Mouse (Mus musculus) left cerebral cortex, postnatal 14 days (tissue): ENCODE results near the gene Rbm34. TPM values are rescaled to one million over a fixed set of nuclear protein-coding genes. Genes with fewer than 3 reads are reported as not detected.
"Not testable (repeated sequence)": the region's sequence is repeated elsewhere in the genome, so short reads cannot be mapped to it uniquely, and the experiment has no call there.

Experiments
- DNase-seq, 2 experiments: peaks; one replicate each; pipeline ENCODE4 v3.0.0; 2021 to 2022; ENCODE audit warnings: low spot score in 2 of 2, mixed read lengths in 1 of 2
- intact Hi-C: fragments of 180-260 bp; cut with DNase I; formaldehyde crosslinking; loops from one replicate; pipeline ENCODE4 v1.15.1; 2025
- long read RNA-seq, 2 experiments: library from polyadenylated mRNA; stranded (forward); transcript quantifications; one replicate each; pipeline ENCODE4 v2.0.0; 2021
- total RNA-seq, 2 experiments: library from RNA; stranded (reverse); gene quantifications; 2 replicates each; pipeline ENCODE4 v1.2.3; 2021

The Rbm34 gene
- total RNA-seq: 10 to 100 TPM; 12.8 to 14.1 TPM
- long read RNA-seq, experiment 1, transcript Rbm34-203 (10 exons, 1,509 nt): minor isoform, 5 of 19 reads
- long read RNA-seq, experiment 1, transcript Rbm34-201 (11 exons, 3,424 nt): major isoform, 9 of 19 reads
- long read RNA-seq, experiment 1, partial matches to known transcripts: 0 of 19 reads
- long read RNA-seq, experiment 1, other reads (novel, unspliced or antisense): 5 of 19 reads
- long read RNA-seq, experiment 2, transcript Rbm34-203 (10 exons, 1,509 nt): minor isoform, 5 of 17 reads
- long read RNA-seq, experiment 2, transcript Rbm34-201 (11 exons, 3,424 nt): major isoform, 8 of 17 reads
- long read RNA-seq, experiment 2, partial matches to known transcripts: 2 of 17 reads
- long read RNA-seq, experiment 2, other reads (novel, unspliced or antisense): 2 of 17 reads

GRCm38 (mm10) chr8:126970579-126971313 is at the start of gene Rbm34:
Rbm34 (minus strand) TSS chr8:126971071.
- intact Hi-C loops: loop anchor here (5.0 kb wide), 1 partner anchor 488 kb away; no protein-coding TSS in a partner anchor
- peak; percentile 94 to 95 for DNase-seq

DNA sequence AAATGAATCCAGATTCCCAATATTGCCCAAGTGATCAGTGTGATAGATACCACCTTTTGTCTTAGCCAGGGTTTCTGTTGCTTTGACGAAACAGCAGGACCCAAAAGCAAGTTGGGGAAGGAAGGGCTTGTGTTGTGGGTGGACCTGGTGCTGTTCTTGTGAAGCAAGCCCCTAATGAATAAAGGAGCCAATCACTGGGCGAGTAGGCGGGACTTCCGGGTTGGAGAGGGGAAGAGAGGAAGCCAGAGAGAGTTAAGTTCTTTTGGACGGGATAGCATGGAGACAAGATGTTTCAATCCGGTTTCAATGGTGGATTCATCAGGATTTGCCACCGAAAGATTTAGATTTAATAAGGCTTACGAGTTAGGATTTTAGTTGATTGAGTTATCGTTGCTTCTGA is 40.8 kb upstream of the Rbm34 start:
- no peak for DNase-seq
- intact Hi-C loops: no loop called here

- DNase-seq: no peak
- intact Hi-C loops: no loop called here
These were observed 23.6 kb upstream of the Rbm34 start for GRCm38 (mm10) chr8:126994506-126994905.

DNA sequence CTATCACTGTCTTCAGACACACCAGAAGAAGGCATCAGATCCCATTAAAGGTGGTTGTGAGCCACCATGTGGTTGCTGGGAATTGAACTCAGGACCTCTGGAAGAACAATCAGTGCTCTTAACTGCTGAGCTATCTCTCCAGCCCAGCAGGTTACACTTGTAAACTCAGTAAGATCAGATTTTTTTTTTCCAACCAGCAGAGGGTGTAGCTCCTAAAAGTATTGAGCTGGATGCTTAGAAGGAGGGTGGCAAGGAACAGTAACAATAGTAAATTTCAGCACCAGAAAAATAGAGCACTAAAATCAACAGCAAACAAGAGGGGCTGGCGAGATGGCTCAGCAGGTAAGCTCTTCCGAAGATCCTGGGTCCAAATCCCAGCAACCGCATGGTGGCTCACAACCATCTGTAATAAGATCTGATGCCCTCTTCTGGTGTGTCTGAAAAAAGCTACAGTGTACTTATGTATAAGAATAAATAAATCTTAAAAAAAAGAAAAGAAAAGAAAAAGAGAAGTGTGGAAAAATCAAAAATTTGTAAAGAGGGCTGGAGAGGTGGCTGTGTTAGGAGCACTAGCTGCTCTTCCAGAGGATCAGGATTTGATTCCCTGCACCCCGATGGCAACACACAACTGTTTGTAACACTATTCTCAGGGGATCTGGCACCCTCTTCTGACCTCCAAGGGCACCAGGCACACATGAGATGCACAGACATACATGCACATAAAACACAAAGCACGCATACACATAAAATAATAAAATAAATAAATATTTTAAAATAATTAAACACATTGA is 18.7 kb upstream of the Rbm34 start:
- intact Hi-C loops: no loop called here
- DNase-seq: no peak

DNA sequence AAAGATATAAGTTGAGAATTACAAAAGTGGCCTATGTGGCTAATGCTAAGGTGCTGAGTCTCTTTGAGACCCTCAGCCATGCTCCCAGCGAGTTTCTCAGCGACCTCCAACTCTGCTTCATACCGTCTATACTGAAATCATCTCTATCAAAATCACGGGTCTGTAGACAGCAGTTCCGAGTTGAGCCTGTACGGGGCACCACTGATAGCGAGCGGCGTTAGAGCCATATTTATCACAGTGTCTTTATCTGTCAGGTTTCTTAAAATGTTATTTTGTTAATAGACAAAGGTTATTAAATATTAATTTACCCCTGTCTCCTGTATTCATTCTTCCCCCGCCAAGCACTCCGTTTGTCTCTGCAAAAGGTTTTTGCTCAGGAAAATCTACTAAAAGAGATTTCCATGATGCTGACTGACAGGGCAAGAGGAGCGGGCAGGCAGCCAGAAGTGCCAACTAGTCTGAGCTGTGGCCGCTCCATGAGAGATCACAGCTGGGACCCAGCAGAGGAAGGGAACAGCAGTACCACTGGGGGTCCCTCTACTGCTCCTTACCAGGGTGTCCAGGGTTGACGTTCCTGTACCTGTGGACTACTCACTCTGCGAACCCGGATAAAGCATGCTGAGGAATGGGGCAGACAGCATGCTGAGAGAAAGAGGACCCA is 17.6 kb upstream of the Rbm34 start:
- intact Hi-C loops: no loop called here
- DNase-seq: no peak

DNA sequence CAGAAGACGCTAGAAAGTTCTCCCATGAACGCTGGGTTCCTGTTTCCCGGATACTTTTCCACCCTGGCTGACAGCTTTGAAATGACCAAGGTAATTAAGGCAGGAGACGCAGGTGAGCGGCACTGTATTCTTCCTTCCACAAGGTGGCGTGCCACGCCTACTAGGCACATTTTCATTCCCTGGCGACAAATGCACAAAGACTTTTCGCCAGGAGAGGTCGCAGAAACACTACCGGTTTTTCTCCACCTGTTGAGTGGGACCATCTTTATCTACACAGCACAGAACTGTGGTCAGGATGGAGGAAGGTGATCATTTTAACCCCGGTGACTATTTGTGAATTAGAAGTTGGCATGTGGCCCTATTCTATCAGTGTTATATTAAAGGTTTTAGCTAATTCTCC is 15.6 kb upstream of the Rbm34 start:
- intact Hi-C loops: loop anchor here (2.0 kb wide), 2 partner anchors 152 to 192 kb away; no protein-coding TSS in a partner anchor
- DNase-seq: peak; percentile 85

DNA sequence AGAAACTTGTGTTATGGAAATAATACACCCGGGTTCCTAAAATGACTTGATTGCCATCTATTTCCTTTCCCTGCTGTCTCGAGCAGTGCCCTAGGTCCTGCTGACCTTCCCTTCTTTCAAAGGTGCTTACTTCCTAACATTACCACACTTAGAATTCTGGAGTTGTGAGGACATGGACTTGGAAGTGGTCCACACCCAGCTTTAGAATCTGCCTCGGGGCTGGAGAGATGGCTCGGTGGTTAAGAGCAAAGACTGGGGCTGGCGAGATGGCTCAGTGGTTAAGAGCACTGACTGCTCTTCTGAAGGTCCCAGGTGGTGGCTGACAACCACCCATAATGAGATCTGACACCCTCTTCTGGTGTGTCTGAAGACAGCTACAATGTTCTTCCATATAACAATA is 9.2 kb upstream of the Rbm34 start:
- no peak for DNase-seq
- intact Hi-C loops: no loop called here

DNA sequence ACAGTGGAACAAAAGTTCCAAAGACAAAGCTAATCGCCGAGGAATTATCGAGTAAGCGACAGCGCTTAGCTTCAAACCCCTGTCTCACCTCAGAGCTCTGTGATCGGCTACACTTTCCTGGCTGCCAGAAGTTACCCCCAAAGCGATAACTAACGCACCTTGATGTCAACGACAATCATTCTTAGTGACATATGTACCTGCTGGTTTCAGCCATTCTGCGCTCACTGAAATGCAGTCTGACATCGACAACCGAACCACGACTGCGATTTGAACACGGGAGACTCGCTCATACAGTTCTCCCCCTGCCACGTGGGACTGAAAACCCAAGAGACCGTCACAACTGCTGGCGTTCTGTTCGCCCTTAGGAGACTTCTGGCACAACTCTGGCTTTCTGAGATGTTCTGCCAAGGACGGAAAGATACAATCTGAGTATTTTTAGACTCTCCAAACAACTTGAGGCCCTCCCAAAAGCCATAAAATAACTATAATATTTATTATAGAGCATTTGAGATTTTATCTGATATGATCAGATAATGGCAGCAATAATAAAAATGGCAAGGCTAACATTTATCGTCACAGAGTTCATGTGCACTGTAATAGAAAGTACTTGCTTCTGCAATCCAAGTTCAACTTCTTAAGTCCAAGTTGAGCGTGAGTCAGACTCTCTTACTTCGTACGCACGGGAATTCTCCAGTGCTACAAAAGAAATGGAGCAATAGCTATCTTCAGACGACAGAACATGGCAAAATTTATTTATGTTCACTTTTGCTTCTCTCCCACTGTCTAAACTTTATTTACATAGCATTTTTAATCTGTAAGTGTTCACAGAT is 8.4 kb upstream of the Rbm34 start:
- intact Hi-C loops: no loop called here
- DNase-seq: no peak

DNA sequence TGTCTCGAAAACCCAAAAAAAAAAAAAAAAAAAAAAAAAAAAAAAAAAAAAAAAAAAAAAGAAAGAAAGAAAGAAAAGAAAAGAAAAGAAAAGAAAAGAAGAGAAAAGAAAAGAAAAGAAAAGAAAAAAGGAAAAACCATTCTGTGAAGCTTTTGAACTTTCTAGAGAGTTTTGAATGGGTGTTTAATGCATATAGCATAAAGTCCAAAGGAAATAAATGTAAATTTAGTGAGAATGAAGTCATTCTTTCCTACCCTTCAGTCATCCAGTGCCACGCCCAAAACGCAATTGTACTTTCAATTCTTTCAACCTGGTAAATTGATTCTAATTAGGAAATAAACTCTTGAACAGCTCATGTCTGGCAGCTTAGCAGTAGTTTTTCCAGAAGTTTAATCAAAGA is 7.7 kb upstream of the Rbm34 start:
- intact Hi-C loops, DNase-seq: not testable (repeated sequence)

- no peak for DNase-seq
- intact Hi-C loops: no loop called here
These were observed 7.2 kb upstream of the Rbm34 start for GRCm38 (mm10) chr8:126978028-126978427.

DNA sequence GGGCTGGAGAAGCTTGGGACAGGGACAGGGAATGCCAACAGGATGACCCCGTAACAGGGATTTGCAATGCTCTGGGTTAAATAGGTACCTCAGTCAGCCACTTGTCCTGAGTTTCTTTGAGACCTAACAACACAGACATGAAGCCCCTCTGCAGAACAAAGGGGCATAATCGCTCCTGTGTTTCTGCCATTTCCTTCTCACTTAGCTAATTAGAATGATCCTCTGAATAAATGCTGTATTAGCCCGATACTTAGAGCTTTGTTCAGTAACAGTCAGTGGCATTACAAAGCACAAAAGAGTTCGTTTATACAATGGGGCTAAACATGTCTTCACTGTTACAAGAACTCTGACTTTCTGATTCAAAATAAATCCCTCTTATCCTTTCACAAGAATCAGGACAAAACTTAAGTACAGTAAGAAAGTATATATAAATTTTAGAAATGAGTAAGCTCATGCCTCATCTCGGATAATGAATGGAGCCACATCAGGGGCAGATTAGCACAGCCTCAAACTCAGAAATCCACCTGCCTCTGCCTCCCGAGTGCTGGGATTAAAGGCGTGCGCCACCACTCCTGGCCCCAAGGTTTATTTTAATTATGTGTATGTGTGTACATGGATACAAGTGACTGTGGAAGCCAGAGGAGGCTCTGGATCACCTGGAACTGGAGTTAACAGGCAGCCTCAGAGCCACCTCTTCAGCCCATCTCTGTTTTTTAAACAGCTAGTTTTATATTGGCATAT is 5.9 kb upstream of the Rbm34 start:
- DNase-seq: no peak
- intact Hi-C loops: no loop called here

DNA sequence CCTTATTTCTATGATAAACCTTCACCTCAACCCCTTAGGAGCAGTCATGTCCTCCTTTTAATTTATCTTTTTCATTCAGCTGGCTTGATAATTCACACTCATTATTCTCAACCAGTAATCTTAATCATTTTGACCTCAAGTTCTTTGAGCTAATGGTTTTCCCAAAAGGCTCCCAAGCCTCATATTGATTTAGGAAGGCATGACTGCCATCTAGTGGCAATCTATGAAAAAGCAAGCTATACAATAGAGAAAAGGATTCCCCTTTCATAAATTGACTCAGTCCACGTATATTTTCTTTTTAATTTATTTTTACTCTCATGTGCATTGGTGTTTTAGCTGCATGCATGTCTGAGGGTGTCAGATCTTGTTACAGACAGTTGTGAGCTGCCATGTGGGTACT is 4.8 kb upstream of the Rbm34 start:
- intact Hi-C loops: no loop called here
- peak; percentile 33 to 45 for DNase-seq

DNA sequence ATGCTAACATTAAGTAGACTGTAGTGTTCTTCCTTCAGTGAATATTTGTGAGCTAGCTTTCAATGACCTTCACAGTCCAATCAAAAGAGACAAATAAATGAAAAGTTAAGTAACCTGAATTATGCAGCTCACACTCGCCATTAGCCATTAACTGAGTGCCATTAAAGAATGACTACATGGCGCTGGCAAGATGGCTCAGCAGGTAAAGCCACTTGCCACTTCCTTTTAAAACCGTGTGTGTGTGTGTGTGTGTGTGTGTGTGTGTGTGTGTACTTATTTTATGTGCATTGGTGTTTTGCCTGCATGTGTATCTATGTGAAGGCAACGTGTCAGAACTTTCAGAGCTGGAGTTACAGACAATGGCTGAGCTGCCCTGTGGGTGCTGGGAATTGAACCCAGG is 3.6 kb upstream of the Rbm34 start:
- no peak for DNase-seq
- intact Hi-C loops: loop anchor here (5.0 kb wide), 1 partner anchor 492 kb away; no protein-coding TSS in a partner anchor

DNA sequence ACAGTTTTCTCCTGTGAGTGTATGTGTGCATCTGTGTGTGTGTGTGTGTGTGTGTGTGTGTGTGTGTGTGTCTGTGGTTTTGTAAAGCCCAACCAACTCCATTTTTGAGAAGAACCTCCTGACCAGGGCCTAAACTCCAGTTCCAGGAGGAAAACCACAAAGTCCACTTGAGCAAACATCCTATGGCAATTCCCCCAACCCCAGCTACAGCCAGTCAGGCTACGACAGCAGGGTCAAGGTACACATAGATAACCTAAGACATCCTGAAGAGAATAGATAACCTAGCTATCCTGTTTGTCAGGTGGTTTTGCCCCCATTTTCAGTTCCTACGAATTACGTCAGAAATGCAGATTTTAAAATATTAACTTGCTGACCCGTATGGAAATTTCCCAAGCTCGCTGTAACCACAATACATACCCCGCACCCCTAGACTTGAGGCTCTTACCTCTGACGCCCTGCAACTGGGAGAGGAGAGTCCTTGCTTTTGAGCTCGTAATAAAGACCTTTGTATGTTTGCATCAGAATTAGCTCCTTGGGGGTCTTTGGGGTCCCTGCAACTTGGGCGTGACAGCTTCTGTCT is 2.9 kb upstream of the Rbm34 start:
- intact Hi-C loops: loop anchor here (5.0 kb wide), 1 partner anchor 491 kb away; no protein-coding TSS in a partner anchor

GRCm38 (mm10) chr8:126972649-126973048 is 1.8 kb upstream of the Rbm34 start:
- intact Hi-C loops: loop anchor here (5.0 kb wide), 1 partner anchor 490 kb away; no protein-coding TSS in a partner anchor
- no peak for DNase-seq

More for the DNA sequence above, 2.9 kb upstream of the Rbm34 start:
- DNase-seq: no peak

DNA sequence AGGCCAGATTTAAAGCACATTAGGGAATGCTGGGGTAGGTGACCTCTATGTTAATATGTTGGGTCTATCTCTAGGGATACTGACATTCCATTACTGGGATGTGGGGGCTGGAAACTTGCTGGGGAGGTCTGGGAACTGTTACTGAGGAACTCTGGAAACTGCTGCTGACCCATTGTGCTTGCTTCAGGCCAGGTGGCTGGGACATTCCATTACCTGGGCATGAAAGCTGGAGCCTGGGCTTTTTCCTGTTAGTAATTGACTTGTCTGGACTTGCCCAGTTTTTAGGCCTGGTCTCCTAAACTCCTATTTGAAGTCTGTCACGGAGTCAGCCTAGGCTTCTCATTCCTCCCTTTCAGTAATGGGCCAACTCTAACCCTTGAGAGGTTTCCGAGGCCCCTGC is 1.2 kb upstream of the Rbm34 start:
- intact Hi-C loops: loop anchor here (5.0 kb wide), 1 partner anchor 490 kb away; no protein-coding TSS in a partner anchor
- no peak for DNase-seq

GRCm38 (mm10) chr8:126971314-126971664 is 418 bp upstream of the Rbm34 start:
- no peak for DNase-seq
- intact Hi-C loops: loop anchor here (5.0 kb wide), 1 partner anchor 489 kb away; no protein-coding TSS in a partner anchor
